Mouse (Mus musculus) 3T3-L1 (cell line): ENCODE measurements around the gene Rgn.

ENCODE experiments used
- DNase-seq: peaks from one replicate; pipeline ENCODE4 v3.0.0-alpha.2; 2015; ENCODE audit warnings: low read depth, low spot score

Gene Rgn

GRCm38 (mm10) chrX:20549532-20549931, at the start of gene Rgn:
Gene Rgn (plus strand): TSS chrX:20549787.
- DNase-seq, result no peak

- DNase-seq, result no peak
These were observed 29.2 kb upstream of the Rgn start for GRCm38 (mm10) chrX:20520290-20520939.

- no peak for DNase-seq
These were observed 28.0 kb upstream of the Rgn start for GRCm38 (mm10) chrX:20521578-20521977.

GRCm38 (mm10) chrX:20532621-20533020, 17.0 kb upstream of the Rgn start:
- no peak for DNase-seq

GRCm38 (mm10) chrX:20543867-20544266, 5.7 kb upstream of the Rgn start:
- DNase-seq, result no peak

GRCm38 (mm10) chrX:20547609-20548008, 2.0 kb upstream of the Rgn start:
- peak; percentile 27 for DNase-seq

GRCm38 (mm10) chrX:20548011-20548879, 1.3 kb upstream of the Rgn start:
- peak; percentile 13 for DNase-seq

- DNase-seq, result no peak
These were observed 627 bp upstream of the Rgn start for GRCm38 (mm10) chrX:20548880-20549440.

- DNase-seq, result no peak
These were observed 2.6 kb downstream of the Rgn start for GRCm38 (mm10) chrX:20552199-20552598.

GRCm38 (mm10) chrX:20561846-20562245, 12.3 kb downstream of the Rgn start:
- DNase-seq, result peak; percentile 48

GRCm38 (mm10) chrX:20563941-20564340, 14.4 kb downstream of the Rgn start:
- DNase-seq, result peak; percentile 70

- DNase-seq, result peak; percentile 29
These were observed 21.4 kb downstream of the Rgn start for GRCm38 (mm10) chrX:20571024-20571423.

GRCm38 (mm10) chrX:20572683-20573082, 23.1 kb downstream of the Rgn start:
- no peak for DNase-seq

- no peak for DNase-seq
These were observed 24.3 kb downstream of the Rgn start for GRCm38 (mm10) chrX:20573927-20574326.

- DNase-seq, result peak; percentile 33
These were observed 38.4 kb downstream of the Rgn start for GRCm38 (mm10) chrX:20587968-20588367.

- no peak for DNase-seq
These were observed 58.9 kb downstream of the Rgn start for GRCm38 (mm10) chrX:20608500-20608899.
